24 mouse cellular contexts compared by ENCODE assay signal in genomic region chr9:103642300-103642699, GRCm38 (mm10).
DNase-seq lines count a peak whose midpoint lies in the region; ATAC-seq and TF ChIP-seq lines count a peak whose summit lies in the region.
"Had no signal": no experiment of that assay in that cellular context is flagged by ENCODE, and none has a peak within 500 bp of the region (broad histone marks: within the 10 kb centered on the region; RNA-seq: fewer than 3 reads in every experiment).

No protein-coding gene starts in this region.

- H3K4me1 ChIP-seq in forebrain, embryonic 11.5 days (replicated peaks; ENCODE audit: control insufficient read depth, insufficient read depth, low read length), result no peaks in the 10 kb centered on the region
- peaks cover 17% of the 10 kb centered on the region for H3K4me1 ChIP-seq in forebrain, embryonic 10.5 days
- peaks cover 23% of the 10 kb centered on the region; the same call in 1 of the 2 replicates for H3K4me1 ChIP-seq in midbrain, embryonic 15.5 days
- H3K4me1 ChIP-seq in midbrain, postnatal 0 days (ENCODE audit: insufficient read depth, low read length), result peaks cover 3% of the 10 kb centered on the region; the same call in 1 of the 2 replicates

- H3K27ac ChIP-seq in forebrain, embryonic 11.5 days (ENCODE audit: low read depth, low read length), result no peak overlapping the region
- H3K27ac ChIP-seq in forebrain, embryonic 10.5 days, result no peak overlapping the region
- peak overlapping the region; percentile 48; the same call in 1 of the 2 replicates for H3K27ac ChIP-seq in layer of hippocampus, adult 2 months
- H3K27ac ChIP-seq in midbrain, embryonic 15.5 days, result peak overlapping the region; percentile 9; the same call in 1 of the 2 replicates
- no peak overlapping the region for H3K27ac ChIP-seq in midbrain, postnatal 0 days (ENCODE audit: low read depth, low read length)
- H3K27ac ChIP-seq: embryonic facial prominence, embryonic 10.5 days; heart, embryonic 15.5 days; hindbrain, postnatal 0 days had no signal

- WGBS in forebrain, embryonic 11.5 days, result 85% methylated on average over 10 of the region's 10 CpGs
- WGBS in forebrain, embryonic 10.5 days, result 92% methylated on average over 10 of the region's 10 CpGs
- WGBS in midbrain, embryonic 15.5 days, result 47% methylated on average over 10 of the region's 10 CpGs
- 53% methylated on average over 10 of the region's 10 CpGs for WGBS in midbrain, postnatal 0 days

- no peaks in the 10 kb centered on the region for H3K27me3 ChIP-seq in forebrain, embryonic 11.5 days (ENCODE audit: control insufficient read depth, insufficient read depth, low read length)
- H3K27me3 ChIP-seq in forebrain, embryonic 10.5 days (ENCODE audit: poor library complexity, severe bottlenecking), result no peaks in the 10 kb centered on the region
- H3K27me3 ChIP-seq in midbrain, embryonic 15.5 days (replicated peaks), result no peaks in the 10 kb centered on the region
- H3K27me3 ChIP-seq in midbrain, postnatal 0 days (ENCODE audit: insufficient read depth, low read length), result no peaks in the 10 kb centered on the region
- H3K27me3 ChIP-seq: heart, embryonic 15.5 days; hindbrain, embryonic 13.5 days had no signal

- H3K4me2 ChIP-seq in forebrain, embryonic 11.5 days (ENCODE audit: low read depth, low read length, severe bottlenecking), result no peak overlapping the region
- H3K4me2 ChIP-seq in midbrain, embryonic 15.5 days, result no peak overlapping the region
- H3K4me2 ChIP-seq in midbrain, postnatal 0 days (ENCODE audit: low read depth, low read length, poor library complexity, severe bottlenecking), result no peak overlapping the region
- H3K4me2 ChIP-seq: heart, embryonic 15.5 days; hindbrain, embryonic 13.5 days had no signal

- no peak for TF ChIP-seq CTCF in layer of hippocampus, adult 2 months (conservative IDR thresholded peaks at IDR 0.05)
- TF ChIP-seq CTCF in midbrain, postnatal 0 days (IDR thresholded peaks at IDR 0.05), result no peak

- ATAC-seq in forebrain, embryonic 11.5 days (replicated peaks; ENCODE audit: low FRiP score), result no peak
- no peak for ATAC-seq in midbrain, embryonic 15.5 days (replicated peaks)
- ATAC-seq in midbrain, postnatal 0 days (ENCODE audit: low FRiP score), result no peak
- ATAC-seq: CD4-positive, CD25-positive, alpha-beta regulatory T cell, adult 4 months; hindbrain, postnatal 0 days had no signal

- no peaks in the 10 kb centered on the region for H3K9me3 ChIP-seq in forebrain, embryonic 11.5 days (ENCODE audit: control insufficient read depth, low read length)
- no peaks in the 10 kb centered on the region for H3K9me3 ChIP-seq in forebrain, embryonic 10.5 days
- H3K9me3 ChIP-seq in midbrain, embryonic 15.5 days, result no peaks in the 10 kb centered on the region
- H3K9me3 ChIP-seq in midbrain, postnatal 0 days (ENCODE audit: low read length), result no peaks in the 10 kb centered on the region
- H3K9me3 ChIP-seq: embryonic facial prominence, embryonic 10.5 days; heart, embryonic 10.5 days; heart, embryonic 15.5 days; hindbrain, embryonic 13.5 days had no signal

- H3K9ac ChIP-seq in forebrain, embryonic 11.5 days (ENCODE audit: low read length), result no peak overlapping the region
- no peak overlapping the region for H3K9ac ChIP-seq in midbrain, embryonic 15.5 days
- no peak overlapping the region for H3K9ac ChIP-seq in midbrain, postnatal 0 days (replicated peaks; ENCODE audit: low read length, poor library complexity, severe bottlenecking)
- H3K9ac ChIP-seq: heart, embryonic 15.5 days; hindbrain, embryonic 13.5 days had no signal

- H3K4me3 ChIP-seq in forebrain, embryonic 11.5 days (ENCODE audit: low read depth, low read length), result no peak overlapping the region
- no peak overlapping the region for H3K4me3 ChIP-seq in forebrain, embryonic 10.5 days
- no peak overlapping the region for H3K4me3 ChIP-seq in layer of hippocampus, adult 2 months
- H3K4me3 ChIP-seq in midbrain, embryonic 15.5 days, result no peak overlapping the region
- no peak overlapping the region for H3K4me3 ChIP-seq in midbrain, postnatal 0 days (ENCODE audit: low read depth, low read length)
- H3K4me3 ChIP-seq: embryonic facial prominence, embryonic 10.5 days; heart, embryonic 10.5 days; heart, embryonic 15.5 days; hindbrain, embryonic 13.5 days had no signal

- DNase-seq in forebrain, embryonic 11.5 days (ENCODE audit: low spot score), result peak; percentile 14
- DNase-seq in forebrain, embryonic 10.5 days (ENCODE audit: extremely low spot score, low spot score), result no peak
- DNase-seq in layer of hippocampus, adult 2 months (ENCODE audit: low spot score in 2 of 2), result no peak
- DNase-seq in layer of hippocampus, adult 9-11 months, result no peak
- DNase-seq in midbrain, postnatal 0 days (ENCODE audit: low spot score), result no peak
- no peak for DNase-seq in left cerebral cortex, adult 18-20 months (ENCODE audit: low spot score in 2 of 2)
- no peak for DNase-seq in embryo, embryonic 10 days (ENCODE audit: low spot score)
- DNase-seq: adrenal gland, adult 8-10 months; adrenal gland, postnatal 36 days; B cell, adult 2 months; cerebellum, adult 11-12 months; cerebellum, adult 9-11 months; cerebellum, postnatal 36 days; gastrocnemius, postnatal 36 days; heart, adult 18-20 months; heart, postnatal 14 days had no signal

- H3K36me3 ChIP-seq in forebrain, embryonic 11.5 days (ENCODE audit: control insufficient read depth, insufficient read depth, low read length), result no peaks in the 10 kb centered on the region
- no peaks in the 10 kb centered on the region for H3K36me3 ChIP-seq in forebrain, embryonic 10.5 days (replicated peaks)
- H3K36me3 ChIP-seq in midbrain, embryonic 15.5 days (replicated peaks), result no peaks in the 10 kb centered on the region
- no peaks in the 10 kb centered on the region for H3K36me3 ChIP-seq in midbrain, postnatal 0 days (ENCODE audit: insufficient read depth, low read length)
- H3K36me3 ChIP-seq: embryonic facial prominence, embryonic 10.5 days; G1E; heart, embryonic 15.5 days; hindbrain, embryonic 13.5 days had no signal

Comparison
In these comparisons a context has a peak if more than half of its experiments do, and no peak if none do; other contexts are left out.
1. H3K27ac ChIP-seq: peak in layer of hippocampus, adult 2 months (single experiment) and midbrain, embryonic 15.5 days (single experiment); none in forebrain, embryonic 11.5 days (single experiment), forebrain, embryonic 10.5 days (single experiment) and midbrain, postnatal 0 days (single experiment).